Mouse (Mus musculus): ENCODE data around the gene Rnf11.

The Rnf11 gene

DNA sequence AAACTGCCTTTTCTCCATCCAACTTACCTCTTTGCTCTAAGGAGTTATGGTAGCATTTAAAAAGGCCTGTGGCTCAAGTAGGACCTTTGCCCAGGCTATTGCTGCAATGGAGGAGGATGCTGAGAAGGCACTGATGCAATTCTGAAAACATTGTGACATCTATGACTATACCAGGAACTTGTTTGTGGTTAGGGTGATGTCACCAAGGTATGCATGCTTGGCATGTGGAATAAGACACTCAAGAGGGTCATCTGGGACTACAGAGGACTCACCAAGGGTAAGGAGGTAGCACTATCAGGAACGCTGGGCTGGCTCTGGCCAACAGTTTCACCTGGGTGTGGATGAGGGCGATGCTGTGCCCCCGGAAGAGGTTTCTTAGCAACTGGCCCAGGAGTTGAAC lies at the start of gene Rnf11:
Rnf11 (minus strand) TSS at position 108 of the 400 bp plus-strand sequence.
- peak; percentile 53 for DNase-seq

DNA sequence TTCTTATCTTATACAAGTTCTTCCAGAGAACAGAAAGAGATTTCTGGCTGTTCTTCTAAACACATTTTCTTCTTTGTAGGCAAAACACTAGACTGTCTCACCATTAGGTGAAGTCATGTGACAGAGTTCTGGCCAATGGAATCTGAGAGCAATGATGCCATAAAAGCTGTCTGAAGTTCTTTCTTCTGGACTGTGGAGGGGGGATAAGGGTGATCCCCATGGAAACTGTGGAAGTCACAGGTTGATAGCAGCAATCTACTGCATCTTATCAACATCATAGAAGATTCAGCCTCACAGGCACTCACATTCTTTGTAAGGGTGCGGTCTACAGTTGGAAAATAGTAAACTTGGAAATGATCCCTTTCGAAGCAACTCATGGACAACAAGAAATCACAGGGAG lies 46.6 kb upstream of the Rnf11 start, which contains the start of gene 4930522H14Rik:
4930522H14Rik (minus strand) TSS at position 187 of the 400 bp plus-strand sequence.
- DNase-seq: no peak

DNA sequence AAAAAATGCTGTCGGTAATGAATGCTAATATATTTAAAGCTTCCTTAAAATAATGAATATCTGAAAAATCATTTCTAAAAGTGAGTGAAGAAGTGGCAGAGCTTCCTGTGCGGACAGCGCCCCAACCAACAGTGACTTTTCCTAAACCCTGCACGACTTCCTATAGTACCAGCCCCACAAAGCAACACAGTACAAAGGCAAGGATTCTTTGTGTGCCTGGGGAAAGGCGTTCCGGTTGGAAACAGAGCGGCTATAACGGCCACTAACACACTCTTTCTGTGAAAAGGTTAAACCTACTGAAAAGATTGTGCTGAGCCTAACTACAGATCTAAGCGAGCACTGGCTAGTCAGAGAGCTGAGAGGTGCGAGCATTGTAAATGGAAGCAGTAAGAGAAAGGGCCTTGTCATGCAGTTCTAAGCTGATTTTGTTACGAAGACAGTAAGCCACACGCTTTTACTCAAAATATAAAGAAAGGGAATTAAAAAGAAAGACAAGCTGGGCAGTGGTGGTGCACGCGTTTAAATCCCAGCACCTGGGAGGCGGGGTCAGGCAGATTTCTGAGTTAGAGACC lies 45.8 kb upstream of the Rnf11 start:
- DNase-seq: no peak

DNA sequence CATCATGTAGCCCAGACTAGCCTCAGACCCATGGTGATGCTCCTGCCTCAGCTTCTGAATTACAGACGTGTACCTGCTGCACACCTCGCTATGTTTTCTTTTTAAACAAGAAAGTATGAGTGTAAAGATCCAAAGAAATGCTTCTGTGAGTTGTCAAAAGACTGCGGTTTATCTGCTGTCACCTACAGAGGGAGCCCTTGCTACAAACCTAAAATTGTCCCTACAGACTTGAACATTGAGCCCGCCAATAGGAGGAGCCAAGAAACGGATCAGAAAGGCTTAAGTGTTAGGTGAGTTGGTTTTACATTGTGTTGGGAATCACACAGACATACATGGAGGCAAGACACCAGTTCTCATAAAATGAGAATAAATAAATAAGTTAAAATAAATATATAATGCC lies 20.4 kb upstream of the Rnf11 start:
- peak; percentile 91 for DNase-seq

DNA sequence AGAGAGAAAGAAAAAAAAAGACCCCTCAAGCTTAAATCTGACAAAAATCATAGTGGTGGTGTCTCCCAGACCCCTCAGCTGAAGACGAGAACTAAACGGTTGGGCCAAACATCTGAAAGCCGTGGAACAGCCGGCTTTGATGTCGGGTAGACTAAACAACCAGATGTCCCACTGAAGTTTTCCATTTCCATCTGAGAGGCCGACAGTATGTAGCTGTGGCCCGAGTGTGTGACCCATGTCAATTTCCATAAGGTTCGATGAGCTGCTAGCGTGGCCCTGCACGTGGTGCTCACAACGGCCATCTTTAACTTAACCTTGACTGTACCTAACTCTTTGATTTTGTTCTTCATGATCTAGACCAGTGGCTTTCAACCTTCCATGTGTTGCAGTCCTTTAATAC lies 13.9 kb upstream of the Rnf11 start:
- no peak for DNase-seq

DNA sequence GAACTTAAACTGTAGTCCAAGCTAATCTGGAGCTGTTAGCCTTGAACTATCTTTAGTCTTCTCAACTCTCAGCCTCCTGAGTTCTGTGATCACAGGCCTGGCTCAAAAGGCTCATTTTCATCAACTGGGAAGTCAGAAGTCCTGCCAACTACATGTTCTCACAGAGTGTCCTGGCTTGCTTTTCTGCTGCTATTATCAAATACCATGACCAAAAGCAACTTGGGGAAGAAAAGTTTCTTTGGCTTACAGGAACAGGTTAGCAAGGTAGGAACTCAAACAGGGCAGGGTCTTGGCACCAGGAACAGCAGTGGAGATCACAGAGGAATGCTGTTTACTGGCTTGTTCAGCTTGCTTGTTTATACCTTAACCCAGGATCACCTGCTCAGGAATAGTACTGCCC lies 9.1 kb upstream of the Rnf11 start:
- no peak for DNase-seq

DNA sequence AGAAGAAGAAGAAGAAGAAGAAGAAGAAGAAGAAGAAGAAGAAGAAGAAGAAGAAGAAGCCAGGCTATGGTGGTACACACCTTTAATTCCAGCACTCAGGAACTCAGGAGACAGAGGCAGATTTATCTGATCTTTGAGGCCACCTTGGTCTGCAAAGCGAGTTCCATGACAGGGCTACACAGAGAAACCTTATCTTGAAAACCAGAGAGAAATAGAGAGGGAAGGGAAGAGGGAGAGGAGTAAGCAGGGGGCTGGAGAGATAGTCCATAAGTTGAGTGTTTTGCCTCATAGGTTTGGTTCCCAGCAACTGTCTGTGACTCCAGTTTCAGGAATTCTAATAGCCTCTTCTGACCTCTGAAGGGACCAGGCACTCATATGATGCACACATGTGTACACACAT lies 4.3 kb upstream of the Rnf11 start:
- no peak for DNase-seq

DNA sequence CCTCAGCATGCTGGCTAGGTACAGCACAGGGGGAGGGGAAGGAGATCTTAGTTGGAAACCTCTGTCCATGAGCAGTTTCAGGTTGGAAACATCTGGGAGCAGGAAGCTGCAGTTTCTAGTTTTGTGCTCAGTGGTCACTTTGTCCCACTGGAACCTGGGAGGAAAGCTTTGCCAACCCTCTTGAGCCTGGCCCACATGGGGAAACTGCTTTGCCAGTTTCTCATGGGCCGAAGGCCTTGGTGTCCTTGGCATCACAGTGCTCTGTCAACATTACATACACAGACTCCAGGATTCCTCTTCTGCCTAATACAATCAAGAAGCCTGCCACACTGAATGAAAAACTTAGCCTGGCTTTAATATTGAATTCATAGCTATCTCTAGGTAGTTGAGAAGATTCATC lies 1.8 kb downstream of the Rnf11 start:
- DNase-seq: no peak

DNA sequence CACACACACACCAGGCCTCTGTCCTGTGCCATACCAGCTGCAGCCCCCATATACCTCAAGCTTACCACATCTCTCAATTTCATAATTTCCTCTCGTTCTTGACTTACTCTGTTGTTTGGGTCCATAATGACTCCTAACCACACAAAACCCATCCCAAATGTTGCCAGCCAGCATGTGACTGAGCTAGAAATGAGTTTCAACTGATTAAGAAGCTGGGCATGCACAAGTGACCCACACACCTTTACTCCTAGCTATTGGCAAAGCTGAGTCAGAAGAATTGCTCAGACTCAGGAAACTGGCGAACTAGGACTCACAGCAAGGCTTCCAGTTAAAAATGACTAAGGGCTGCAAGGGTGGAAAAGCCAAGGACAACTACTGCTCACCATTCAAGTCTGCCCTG lies 3.1 kb downstream of the Rnf11 start:
- no peak for DNase-seq

DNA sequence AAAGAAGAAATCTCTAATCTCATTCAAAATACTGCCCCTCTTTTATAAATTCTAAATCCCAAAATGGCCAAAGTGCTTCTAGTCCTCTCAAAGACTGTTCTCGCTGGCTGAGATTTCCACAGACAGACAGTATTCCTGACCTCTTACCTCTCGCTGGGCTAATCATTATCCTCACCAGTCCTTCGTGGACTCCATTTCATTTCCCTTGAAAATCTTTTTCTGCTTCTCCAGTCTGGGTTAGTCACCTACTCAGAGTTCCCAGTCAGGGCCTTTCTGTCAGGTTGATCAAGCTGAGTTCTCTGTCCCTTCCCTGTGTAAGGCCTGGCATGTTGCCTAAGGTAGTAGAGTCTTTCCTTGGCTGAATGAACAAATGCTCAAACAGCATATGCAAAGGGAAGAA lies 7.1 kb downstream of the Rnf11 start:
- DNase-seq: no peak

DNA sequence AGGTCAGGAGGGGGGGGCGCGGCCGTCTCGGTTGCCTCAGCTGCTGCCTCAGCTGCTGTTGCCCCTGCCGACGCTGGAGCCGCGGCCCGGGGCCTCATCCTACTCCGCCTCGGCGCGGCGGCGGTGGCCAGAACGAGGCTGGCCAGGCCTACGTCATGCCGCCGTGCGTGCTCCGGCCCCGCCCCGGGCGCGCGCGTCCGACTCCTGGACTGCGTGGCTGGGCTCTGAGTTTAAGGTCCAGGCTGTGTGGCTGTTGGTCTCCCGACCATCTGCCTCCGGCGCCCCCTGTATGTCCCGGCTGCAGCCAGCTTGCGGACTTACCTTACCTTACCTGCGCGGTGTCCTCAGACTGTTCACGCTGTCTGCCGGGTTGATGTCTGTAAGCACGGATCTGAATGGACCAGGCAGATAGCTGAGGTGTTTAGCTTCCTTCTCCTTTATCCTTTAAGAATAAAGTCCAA lies 7.9 kb downstream of the Rnf11 start:
- peak; percentile 94 for DNase-seq

DNA sequence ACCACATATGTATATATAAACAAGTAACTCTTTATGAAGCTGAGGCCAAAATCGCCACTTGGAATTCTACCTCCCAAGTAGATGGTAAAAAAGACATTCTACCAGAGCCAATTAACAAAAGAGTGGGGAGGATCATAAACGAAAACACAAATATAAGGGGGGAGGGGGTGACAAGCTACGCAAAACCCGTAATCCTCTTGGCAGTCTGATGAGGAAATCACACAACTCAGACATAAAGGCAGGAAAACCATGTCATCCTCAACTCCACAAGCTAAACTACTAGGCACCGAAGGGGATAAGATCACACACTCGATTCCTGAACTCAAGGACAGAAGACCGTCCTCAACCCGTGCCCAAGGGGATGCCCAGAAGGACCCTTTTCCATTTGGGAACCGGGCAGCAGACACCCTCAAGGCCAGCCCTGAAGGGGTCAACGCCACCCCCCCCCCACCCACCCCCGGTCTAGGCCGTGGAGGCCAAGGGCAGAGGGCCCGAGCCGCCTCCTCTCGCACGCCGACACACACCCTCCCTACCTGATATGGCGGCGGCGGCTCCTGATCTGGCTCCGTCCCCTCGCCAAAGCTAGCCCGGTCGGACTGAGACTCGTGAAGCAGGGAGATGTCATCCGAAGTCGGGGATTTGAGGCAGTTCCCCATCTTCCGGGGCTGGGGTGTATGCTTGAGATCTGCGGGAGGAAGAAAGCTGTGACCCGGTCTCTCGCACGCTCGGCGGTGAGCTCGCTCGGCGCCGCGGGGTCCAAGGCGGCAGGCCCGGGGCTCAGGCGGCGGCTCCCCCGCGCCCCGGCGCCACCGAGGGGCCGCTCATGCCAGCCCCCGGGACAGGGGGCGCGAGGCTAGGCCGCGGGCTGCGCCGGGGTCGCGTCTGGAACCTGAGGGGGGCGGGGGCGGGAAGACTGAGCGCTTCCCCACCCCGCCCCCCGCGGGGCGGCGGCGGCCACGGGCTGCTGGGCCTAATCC lies 8.7 kb downstream of the Rnf11 start:
- peak; percentile 39 for DNase-seq

DNA sequence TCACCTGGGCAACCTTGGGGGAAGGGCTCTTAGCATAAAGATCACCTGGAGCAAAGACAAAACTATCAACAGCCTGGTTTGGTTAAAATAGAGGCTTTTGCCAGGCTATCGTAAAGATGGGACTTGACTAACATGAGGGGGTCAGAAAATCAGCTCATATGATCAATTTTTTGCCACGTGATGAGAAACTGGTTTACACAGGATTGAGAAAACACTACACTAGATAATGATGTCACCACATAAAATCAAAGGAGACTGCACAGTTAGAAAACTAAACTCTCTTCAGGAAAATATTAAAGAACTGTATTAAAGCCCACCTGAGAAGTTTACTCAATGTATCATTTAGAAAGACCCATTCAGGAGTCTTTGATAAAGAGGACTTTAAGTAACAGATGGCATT lies 9.4 kb downstream of the Rnf11 start:
- DNase-seq: no peak

DNA sequence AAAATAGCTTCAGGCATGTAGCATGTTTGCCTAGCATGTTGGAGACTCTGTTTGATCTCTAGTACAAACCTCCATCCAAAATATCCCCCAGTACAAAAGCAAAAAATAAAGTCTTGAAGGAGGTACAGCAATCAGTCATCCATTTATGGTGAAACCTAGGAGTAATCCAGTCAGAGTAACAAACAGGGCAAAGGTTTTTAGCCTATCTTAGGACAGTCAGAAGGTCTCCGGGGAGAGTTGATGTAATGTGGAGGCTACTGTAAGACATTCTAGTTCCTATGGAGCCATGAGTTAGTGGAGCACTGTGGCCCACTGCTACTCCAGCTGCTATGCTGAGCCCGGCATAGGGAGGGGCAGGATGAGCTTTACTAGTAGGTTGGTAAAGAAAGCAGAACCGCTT lies 12.0 kb downstream of the Rnf11 start:
- no peak for DNase-seq

DNA sequence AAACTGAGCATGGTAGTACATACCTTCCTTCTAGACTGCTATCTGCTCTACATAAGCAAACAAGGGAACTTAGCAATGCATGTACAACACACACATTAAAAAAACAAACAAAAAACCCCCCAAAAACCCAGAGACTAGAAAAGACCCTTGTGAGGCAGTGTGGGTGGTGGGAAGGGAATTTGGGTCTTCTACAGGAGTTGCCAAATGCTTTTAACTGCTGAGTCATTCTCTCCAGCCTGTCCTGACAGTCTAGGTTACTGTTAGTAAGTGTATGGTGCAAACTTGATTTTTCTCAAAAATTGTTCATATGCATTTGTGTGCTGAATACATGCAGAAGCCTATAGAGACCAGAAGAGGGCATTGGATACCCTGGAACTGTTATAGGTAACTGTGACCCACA lies 12.9 kb downstream of the Rnf11 start:
- no peak for DNase-seq

DNA sequence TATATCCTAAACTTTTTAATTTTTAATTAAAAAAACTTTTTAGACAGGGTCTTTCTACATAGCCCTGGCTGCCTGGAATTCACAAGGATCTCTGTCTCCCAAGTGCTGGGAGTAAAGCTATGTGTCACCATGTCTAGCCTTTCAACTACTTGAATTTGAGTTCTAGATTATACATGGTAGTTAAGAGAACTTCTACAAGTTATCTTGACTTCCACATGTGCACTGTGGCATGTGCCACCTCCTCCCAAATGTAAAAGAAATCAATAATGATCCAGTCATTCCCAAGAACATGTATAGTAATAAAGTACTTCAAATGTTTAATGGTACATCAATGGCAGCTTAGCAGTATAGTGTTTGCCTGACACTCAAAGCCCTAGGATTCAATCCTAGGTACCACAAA lies 16.8 kb downstream of the Rnf11 start:
- no peak for DNase-seq

DNA sequence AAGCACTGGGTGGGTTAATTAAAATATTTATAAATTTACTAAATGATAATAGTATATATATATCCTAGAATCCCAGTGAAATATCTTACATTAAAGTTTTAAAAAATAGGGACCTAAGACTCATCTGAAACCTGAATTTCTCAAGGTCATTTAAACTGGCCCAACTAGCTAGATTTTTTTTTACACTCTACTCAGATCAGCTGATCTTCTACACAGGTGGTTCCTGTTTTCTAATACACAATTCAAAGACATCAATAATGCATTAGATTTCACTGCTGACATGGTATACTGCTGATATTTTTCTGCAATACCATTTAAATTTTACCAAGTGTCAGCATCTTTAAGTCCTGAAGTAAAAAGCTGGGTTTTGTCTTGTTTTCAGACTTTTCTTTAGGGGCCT lies 20.6 kb downstream of the Rnf11 start:
- DNase-seq: no peak

DNA sequence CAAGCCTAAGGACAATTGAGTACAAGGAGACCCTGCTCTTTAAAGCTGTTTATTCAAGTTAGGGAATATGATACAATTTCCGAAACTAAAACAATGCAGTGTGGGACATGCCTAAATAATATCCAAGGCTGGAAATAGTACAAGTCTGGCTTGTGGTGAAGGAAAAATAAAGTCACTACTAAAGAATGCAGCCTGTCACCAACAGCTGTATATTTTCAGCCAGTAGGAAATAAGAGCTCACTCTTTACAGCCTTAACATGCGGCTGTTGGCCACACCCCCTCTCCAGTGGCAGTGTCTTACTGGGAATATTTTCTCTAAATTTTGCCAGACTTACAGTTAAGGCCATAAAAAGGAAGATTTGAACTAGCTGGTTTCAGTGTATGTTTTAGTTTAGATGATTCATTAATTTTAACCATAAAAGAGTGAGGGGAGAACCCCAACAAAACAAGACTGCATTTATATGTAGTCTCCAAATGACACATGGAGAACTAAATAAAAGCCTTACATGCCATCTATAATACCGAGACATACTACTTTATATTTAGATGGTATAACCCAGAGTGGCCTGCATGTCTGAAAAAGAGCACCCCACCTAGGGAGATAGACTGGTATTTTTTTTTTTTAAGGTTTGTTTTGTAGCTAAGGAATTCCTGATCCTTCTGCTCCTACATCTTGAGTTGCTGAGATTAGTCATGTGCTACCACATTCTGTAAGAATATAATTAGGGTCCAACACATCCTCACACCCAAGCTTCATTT lies 23.9 kb downstream of the Rnf11 start:
- peak; percentile 78 for DNase-seq

DNA sequence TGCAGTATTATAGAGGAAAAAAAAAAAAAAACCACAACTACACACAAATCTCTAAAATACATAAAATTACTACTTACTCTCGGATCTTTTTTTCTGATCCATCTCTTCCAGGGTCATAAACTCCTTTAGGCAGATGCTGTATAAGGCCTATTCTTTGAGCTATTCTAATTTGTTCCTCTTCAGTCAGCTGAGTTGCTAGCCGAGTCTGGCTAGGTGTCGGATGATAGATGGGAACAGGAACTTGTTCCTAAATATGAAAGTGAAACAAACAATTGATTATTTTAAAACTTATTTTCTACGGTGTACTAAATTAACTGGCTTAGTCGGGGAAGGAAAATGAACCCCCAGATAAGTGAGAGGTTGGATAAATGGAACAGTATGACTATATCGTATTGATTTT lies 27.7 kb downstream of the Rnf11 start:
- no peak for DNase-seq

DNA sequence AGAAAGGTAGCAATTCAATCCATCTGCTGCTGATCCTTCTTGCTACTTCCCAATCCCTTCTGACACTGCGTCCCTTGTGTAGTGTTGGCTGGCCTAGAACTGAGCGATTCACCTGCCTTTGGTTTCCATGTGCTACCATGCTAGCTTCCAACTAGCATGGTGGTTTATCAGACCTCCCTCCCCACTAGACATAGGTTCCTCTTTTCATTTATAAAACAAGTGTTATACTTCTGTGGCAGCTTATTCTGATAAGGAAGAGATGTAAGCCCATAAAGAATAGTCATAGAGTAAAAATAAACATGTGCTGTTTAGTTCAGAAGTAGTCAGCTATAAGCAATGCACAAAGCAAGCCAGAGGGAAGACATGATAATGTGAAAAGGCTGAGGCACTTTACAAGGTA lies 36.0 kb downstream of the Rnf11 start:
- DNase-seq: no peak

DNA sequence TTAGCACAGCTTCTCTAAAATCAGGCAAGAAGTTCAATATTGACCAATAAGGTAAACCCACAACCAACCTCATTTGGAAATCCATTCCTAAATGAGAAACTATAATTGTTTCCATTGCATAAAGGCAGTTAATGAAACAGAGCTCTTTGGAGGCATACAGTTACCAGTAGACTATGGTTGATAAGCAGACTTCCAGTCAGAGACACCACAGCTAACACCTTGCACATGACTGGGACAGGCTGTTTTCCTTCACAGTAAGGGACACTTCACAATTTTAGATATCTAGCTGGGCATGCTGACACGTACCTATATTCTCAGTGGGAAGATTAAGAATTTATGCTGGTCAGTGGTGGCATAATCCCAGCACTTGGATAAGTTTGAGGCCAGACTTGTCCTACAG lies 38.6 kb downstream of the Rnf11 start:
- DNase-seq: no peak

DNA sequence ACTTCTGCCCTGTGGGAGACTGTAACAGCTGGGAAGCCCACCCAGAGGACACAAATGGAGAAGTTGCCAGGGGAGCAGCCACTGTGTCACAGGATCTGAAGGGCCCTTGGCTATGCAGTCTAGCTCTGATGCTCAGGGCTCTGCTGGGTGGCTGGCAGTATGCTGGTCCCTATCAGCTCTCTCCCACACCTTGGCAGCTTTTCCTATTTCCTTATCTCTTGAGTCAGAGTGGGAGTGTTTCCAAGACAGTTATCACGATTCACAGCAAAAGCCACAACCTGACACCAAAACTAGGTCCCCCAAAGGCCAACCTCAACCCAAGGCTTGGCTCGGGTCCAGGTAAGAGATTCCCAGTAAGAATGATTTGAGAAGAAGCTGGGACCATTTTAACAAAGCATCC lies 39.1 kb downstream of the Rnf11 start:
- no peak for DNase-seq

DNA sequence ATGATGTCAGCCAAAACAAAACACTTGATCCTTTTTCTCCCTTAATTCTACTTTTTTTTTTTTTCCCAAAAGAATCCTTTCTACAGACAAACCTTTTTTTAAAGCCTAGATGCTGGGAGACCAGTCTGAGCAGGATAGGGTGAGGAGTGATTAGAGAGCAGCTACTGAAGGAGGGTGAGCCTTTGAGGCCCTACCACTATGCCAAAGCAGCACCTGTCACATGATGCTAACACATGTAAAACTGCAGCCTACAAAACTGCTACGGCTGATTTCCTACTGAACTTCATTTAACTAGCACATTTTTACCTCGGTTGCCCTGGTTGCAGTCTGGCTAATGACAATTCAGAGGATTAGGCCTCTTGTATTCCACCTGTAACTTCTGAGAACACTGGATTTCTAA lies 39.6 kb downstream of the Rnf11 start:
- no peak for DNase-seq

DNA sequence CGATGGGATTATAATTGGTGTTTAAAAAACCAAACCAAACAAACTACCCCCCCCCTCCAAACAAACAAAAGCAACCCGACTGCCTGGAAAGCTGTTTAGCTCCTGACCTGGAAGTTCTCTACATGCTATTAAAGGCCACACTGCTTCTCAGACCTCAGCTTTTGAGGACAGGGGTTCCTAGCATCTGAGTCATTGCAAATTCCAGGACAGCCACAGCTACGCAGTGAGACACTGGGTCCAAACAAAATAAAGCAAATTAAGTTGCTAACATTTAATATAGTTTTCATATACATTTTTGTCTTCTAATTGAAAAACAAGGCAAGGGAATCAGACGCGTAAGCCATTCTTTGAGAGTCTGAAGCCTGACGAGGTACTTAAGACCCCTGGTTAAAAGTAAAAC lies 40.1 kb downstream of the Rnf11 start:
- no peak for DNase-seq
